Comparison of ENCODE assay signal across 25 mouse cellular contexts in genomic region chr5:32488044-32488443, GRCm38 (mm10).
"Had no signal": no experiment of that assay in that cellular context is flagged by ENCODE, and none has a peak within 500 bp of the region (broad histone marks: within the 10 kb centered on the region; RNA-seq: fewer than 3 reads in every experiment).

No protein-coding gene starts in this region.

- H3K4me3 ChIP-seq: gastrocnemius, adult 2 months; heart, embryonic 10.5 days; heart, embryonic 12.5 days; hindbrain, embryonic 10.5 days; hindbrain, embryonic 12.5 days; intestine, embryonic 15.5 days; layer of hippocampus, adult 2 months; limb, embryonic 13.5 days; limb, embryonic 15.5 days; liver, embryonic 12.5 days had no signal

- H3K27ac ChIP-seq: gastrocnemius, adult 2 months; heart, embryonic 10.5 days; hindbrain, embryonic 10.5 days; hindbrain, embryonic 12.5 days; hindbrain, embryonic 14.5 days; intestine, embryonic 15.5 days; layer of hippocampus, adult 2 months; limb, embryonic 13.5 days; limb, embryonic 15.5 days; liver, embryonic 12.5 days; liver, embryonic 14.5 days had no signal

- DNase-seq: gastrocnemius, adult 2 months; gastrocnemius, postnatal 10 days; gastrocnemius, postnatal 25 days; heart, adult 18-20 months; heart, postnatal 10 days; heart, postnatal 4 days; kidney, adult 11 months; kidney, adult 8-10 months; kidney, postnatal 10 days; kidney, postnatal 25 days; kidney, postnatal 4 days; layer of hippocampus, adult 9-11 months; left cerebral cortex, postnatal 4 days had no signal

- ATAC-seq: hindbrain, embryonic 16.5 days; intestine, embryonic 15.5 days; liver, embryonic 12.5 days had no signal
